Comparison of ENCODE assay signal across 26 mouse cellular contexts in genomic region chr15:86433378-86433777, GRCm38 (mm10).
DNase-seq lines count a peak whose midpoint lies in the region; ATAC-seq and TF ChIP-seq lines count a peak whose summit lies in the region.
"Had no signal": no experiment of that assay in that cellular context is flagged by ENCODE, and none has a peak within 500 bp of the region (broad histone marks: within the 10 kb centered on the region; RNA-seq: fewer than 3 reads in every experiment).

No protein-coding gene starts in this region.

- WGBS in hindbrain, embryonic 12.5 days, result 72% methylated on average over 8 of the region's 8 CpGs
- 57% methylated on average over 8 of the region's 8 CpGs for WGBS in hindbrain, embryonic 16.5 days
- WGBS in kidney, adult 2 months, result 68% methylated on average over 8 of the region's 8 CpGs
- 78% methylated on average over 8 of the region's 8 CpGs for WGBS in kidney, embryonic 16.5 days
- 64% methylated on average over 8 of the region's 8 CpGs for WGBS in midbrain, embryonic 14.5 days
- WGBS in midbrain, embryonic 10.5 days, result 94% methylated on average over 8 of the region's 8 CpGs
- 70% methylated on average over 8 of the region's 8 CpGs for WGBS in hindbrain, postnatal 0 days
- WGBS in forebrain, embryonic 16.5 days, result 57% methylated on average over 8 of the region's 8 CpGs

- H3K36me3 ChIP-seq in hindbrain, embryonic 12.5 days, result no peaks in the 10 kb centered on the region
- H3K36me3 ChIP-seq in hindbrain, embryonic 16.5 days (ENCODE audit: control insufficient read depth, insufficient read depth, low read length), result no peaks in the 10 kb centered on the region
- H3K36me3 ChIP-seq in kidney, adult 2 months (ENCODE audit: control insufficient read depth, insufficient read depth, low read length), result no peaks in the 10 kb centered on the region
- H3K36me3 ChIP-seq in kidney, embryonic 16.5 days (ENCODE audit: insufficient read depth, low read length), result no peaks in the 10 kb centered on the region
- no peaks in the 10 kb centered on the region for H3K36me3 ChIP-seq in midbrain, embryonic 14.5 days (ENCODE audit: control insufficient read depth, insufficient read depth, low read length)
- H3K36me3 ChIP-seq in midbrain, embryonic 10.5 days, result no peaks in the 10 kb centered on the region
- no peaks in the 10 kb centered on the region for H3K36me3 ChIP-seq in hindbrain, postnatal 0 days (ENCODE audit: insufficient read depth, low read length)
- H3K36me3 ChIP-seq in forebrain, embryonic 16.5 days (ENCODE audit: control insufficient read depth, insufficient read depth), result no peaks in the 10 kb centered on the region
- H3K36me3 ChIP-seq: embryonic facial prominence, embryonic 12.5 days; heart, embryonic 10.5 days; heart, embryonic 15.5 days had no signal

- no peak overlapping the region for H3K4me3 ChIP-seq in hindbrain, embryonic 12.5 days
- H3K4me3 ChIP-seq in hindbrain, embryonic 16.5 days (ENCODE audit: low read length), result no peak overlapping the region
- no peak overlapping the region for H3K4me3 ChIP-seq in kidney, adult 2 months (ENCODE audit: insufficient read depth, low read depth, low read length)
- H3K4me3 ChIP-seq in kidney, embryonic 16.5 days (ENCODE audit: low read length), result no peak overlapping the region
- H3K4me3 ChIP-seq in midbrain, embryonic 14.5 days (replicated peaks; ENCODE audit: low read depth, low read length), result no peak overlapping the region
- H3K4me3 ChIP-seq in midbrain, embryonic 10.5 days, result no peak overlapping the region
- H3K4me3 ChIP-seq in hindbrain, postnatal 0 days (ENCODE audit: low read length), result no peak overlapping the region
- no peak overlapping the region for H3K4me3 ChIP-seq in forebrain, embryonic 16.5 days (replicated peaks; ENCODE audit: low read length)
- H3K4me3 ChIP-seq: embryonic facial prominence, embryonic 12.5 days; heart, embryonic 10.5 days; heart, embryonic 15.5 days had no signal

- TF ChIP-seq POLR2A in kidney, adult 2 months (IDR thresholded peaks at IDR 0.05; ENCODE audit: low read depth, low read length), result no peak

- no peaks in the 10 kb centered on the region for H3K27me3 ChIP-seq in hindbrain, embryonic 12.5 days
- H3K27me3 ChIP-seq in hindbrain, embryonic 16.5 days (replicated peaks; ENCODE audit: control insufficient read depth, insufficient read depth, low read length), result no peaks in the 10 kb centered on the region
- no peaks in the 10 kb centered on the region for H3K27me3 ChIP-seq in kidney, adult 2 months (replicated peaks; ENCODE audit: control insufficient read depth, insufficient read depth, low read length)
- H3K27me3 ChIP-seq in kidney, embryonic 16.5 days (ENCODE audit: insufficient read depth, low read length), result no peaks in the 10 kb centered on the region
- no peaks in the 10 kb centered on the region for H3K27me3 ChIP-seq in midbrain, embryonic 14.5 days (ENCODE audit: control insufficient read depth, insufficient read depth, low read length)
- H3K27me3 ChIP-seq in midbrain, embryonic 10.5 days (ENCODE audit: low read depth, poor library complexity, severe bottlenecking), result no peaks in the 10 kb centered on the region
- H3K27me3 ChIP-seq in hindbrain, postnatal 0 days (ENCODE audit: insufficient read depth, low read length), result no peaks in the 10 kb centered on the region
- no peaks in the 10 kb centered on the region for H3K27me3 ChIP-seq in forebrain, embryonic 16.5 days (replicated peaks; ENCODE audit: control insufficient read depth, insufficient read depth, low read length)
- H3K27me3 ChIP-seq: embryonic facial prominence, embryonic 12.5 days had no signal

- ATAC-seq in hindbrain, embryonic 12.5 days (ENCODE audit: low FRiP score), result no peak
- ATAC-seq in hindbrain, embryonic 16.5 days, result no peak
- no peak for ATAC-seq in kidney, embryonic 16.5 days (ENCODE audit: low FRiP score, low TSS enrichment)
- ATAC-seq in midbrain, embryonic 14.5 days (ENCODE audit: low FRiP score, low TSS enrichment), result no peak
- ATAC-seq in hindbrain, postnatal 0 days, result no peak
- ATAC-seq in forebrain, embryonic 16.5 days, result no peak
- ATAC-seq: forebrain, embryonic 14.5 days; intestine, postnatal 0 days had no signal

- no peak for TF ChIP-seq CTCF in kidney, adult 2 months (conservative IDR thresholded peaks at IDR 0.05; ENCODE audit: insufficient read depth, insufficient read length, low read depth, low read length)
- TF ChIP-seq CTCF in hindbrain, postnatal 0 days (IDR thresholded peaks at IDR 0.05; ENCODE audit: low read depth), result no peak

- no peaks in the 10 kb centered on the region for H3K9me3 ChIP-seq in hindbrain, embryonic 12.5 days (replicated peaks)
- no peaks in the 10 kb centered on the region for H3K9me3 ChIP-seq in hindbrain, embryonic 16.5 days (ENCODE audit: control insufficient read depth, low read length)
- no peaks in the 10 kb centered on the region for H3K9me3 ChIP-seq in kidney, embryonic 16.5 days (ENCODE audit: low read length)
- no peaks in the 10 kb centered on the region for H3K9me3 ChIP-seq in midbrain, embryonic 14.5 days (ENCODE audit: control insufficient read depth, low read length)
- no peaks in the 10 kb centered on the region for H3K9me3 ChIP-seq in midbrain, embryonic 10.5 days (replicated peaks)
- H3K9me3 ChIP-seq in hindbrain, postnatal 0 days (ENCODE audit: low read length), result no peaks in the 10 kb centered on the region
- no peaks in the 10 kb centered on the region for H3K9me3 ChIP-seq in forebrain, embryonic 16.5 days (ENCODE audit: control insufficient read depth, low read length)
- H3K9me3 ChIP-seq: embryonic facial prominence, embryonic 12.5 days; heart, embryonic 10.5 days; heart, embryonic 15.5 days had no signal

- no peak overlapping the region for H3K9ac ChIP-seq in hindbrain, embryonic 12.5 days
- H3K9ac ChIP-seq in hindbrain, embryonic 16.5 days (ENCODE audit: low read depth, low read length), result no peak overlapping the region
- no peak overlapping the region for H3K9ac ChIP-seq in kidney, embryonic 16.5 days (replicated peaks; ENCODE audit: low read length)
- no peak overlapping the region for H3K9ac ChIP-seq in midbrain, embryonic 14.5 days (replicated peaks; ENCODE audit: low read length)
- no peak overlapping the region for H3K9ac ChIP-seq in hindbrain, postnatal 0 days (replicated peaks; ENCODE audit: low read length)
- H3K9ac ChIP-seq in forebrain, embryonic 16.5 days (replicated peaks; ENCODE audit: low read depth, low read length), result no peak overlapping the region
- H3K9ac ChIP-seq: embryonic facial prominence, embryonic 12.5 days; heart, embryonic 15.5 days; liver, embryonic 14.5 days had no signal

- peak; percentile 49 for DNase-seq in kidney, adult 2 months
- peak; percentile 56 for DNase-seq in midbrain, embryonic 14.5 days
- DNase-seq in midbrain, embryonic 10.5 days (ENCODE audit: low spot score), result no peak
- DNase-seq in hindbrain, postnatal 0 days (ENCODE audit: low spot score), result peak; percentile 30
- DNase-seq: adrenal gland, postnatal 14 days; cerebellum, adult 11-12 months; cerebellum, adult 9-11 months; embryo, embryonic 11 days; heart, postnatal 36 days; layer of hippocampus, postnatal 36 days; left cerebral cortex, postnatal 4 days; lung, adult 2 months; lung, postnatal 10 days; thymus, adult 2 months; thymus, postnatal 36 days had no signal

- peak overlapping the region; percentile 37; the same call in 1 of the 2 replicates for H3K27ac ChIP-seq in hindbrain, embryonic 12.5 days
- H3K27ac ChIP-seq in hindbrain, embryonic 16.5 days (ENCODE audit: low read depth, low read length), result no peak overlapping the region
- H3K27ac ChIP-seq in kidney, adult 2 months (ENCODE audit: insufficient read depth, low read depth, low read length), result no peak overlapping the region
- H3K27ac ChIP-seq in kidney, embryonic 16.5 days (ENCODE audit: low read length), result no peak overlapping the region
- peak overlapping the region; percentile 65 for H3K27ac ChIP-seq in midbrain, embryonic 14.5 days (replicated peaks; ENCODE audit: low read depth, low read length)
- no peak overlapping the region for H3K27ac ChIP-seq in midbrain, embryonic 10.5 days (replicated peaks)
- H3K27ac ChIP-seq in hindbrain, postnatal 0 days, result no peak overlapping the region
- H3K27ac ChIP-seq in forebrain, embryonic 16.5 days (ENCODE audit: low read length), result no peak overlapping the region
- H3K27ac ChIP-seq: embryonic facial prominence, embryonic 12.5 days; heart, embryonic 10.5 days; heart, embryonic 15.5 days; liver, embryonic 14.5 days; macrophage had no signal

- peaks cover 27% of the 10 kb centered on the region for H3K4me1 ChIP-seq in hindbrain, embryonic 12.5 days
- H3K4me1 ChIP-seq in hindbrain, embryonic 16.5 days (ENCODE audit: control insufficient read depth, insufficient read depth, low read depth, low read length), result no peaks in the 10 kb centered on the region; the same call in none of the 2 replicates
- no peaks in the 10 kb centered on the region for H3K4me1 ChIP-seq in kidney, adult 2 months (ENCODE audit: control insufficient read depth, insufficient read depth, low read length)
- no peaks in the 10 kb centered on the region for H3K4me1 ChIP-seq in kidney, embryonic 16.5 days (ENCODE audit: insufficient read depth, low read length)
- H3K4me1 ChIP-seq in midbrain, embryonic 14.5 days (ENCODE audit: control insufficient read depth, insufficient read depth, low read length), result 0 out of 2 replicates have a peak, but pooled peaks cover 5% of the 10 kb centered on the region
- H3K4me1 ChIP-seq in midbrain, embryonic 10.5 days, result peaks cover 29% of the 10 kb centered on the region
- H3K4me1 ChIP-seq in hindbrain, postnatal 0 days (ENCODE audit: insufficient read depth, low read length), result no peaks in the 10 kb centered on the region
- peaks cover 8% of the 10 kb centered on the region for H3K4me1 ChIP-seq in forebrain, embryonic 16.5 days (replicated peaks; ENCODE audit: control insufficient read depth, insufficient read depth, low read length)
- H3K4me1 ChIP-seq: embryonic facial prominence, embryonic 12.5 days; heart, embryonic 10.5 days; heart, embryonic 15.5 days had no signal

- no peak overlapping the region for H3K4me2 ChIP-seq in hindbrain, embryonic 12.5 days (replicated peaks)
- H3K4me2 ChIP-seq in hindbrain, embryonic 16.5 days (ENCODE audit: low read length), result no peak overlapping the region
- no peak overlapping the region for H3K4me2 ChIP-seq in kidney, embryonic 16.5 days (replicated peaks; ENCODE audit: low read depth, low read length)
- no peak overlapping the region for H3K4me2 ChIP-seq in midbrain, embryonic 14.5 days (ENCODE audit: low read length)
- H3K4me2 ChIP-seq in hindbrain, postnatal 0 days (ENCODE audit: low read depth, low read length), result no peak overlapping the region
- no peak overlapping the region for H3K4me2 ChIP-seq in forebrain, embryonic 16.5 days (ENCODE audit: low read length)
- H3K4me2 ChIP-seq: embryonic facial prominence, embryonic 12.5 days; heart, embryonic 15.5 days had no signal

Comparison
In these comparisons a context has a peak if more than half of its experiments do, and no peak if none do; other contexts are left out.
1. H3K27ac ChIP-seq: peak in hindbrain, embryonic 12.5 days (single experiment) and midbrain, embryonic 14.5 days (single experiment); none in hindbrain, embryonic 16.5 days (single experiment), kidney, adult 2 months (single experiment), kidney, embryonic 16.5 days (single experiment), midbrain, embryonic 10.5 days (single experiment), hindbrain, postnatal 0 days (single experiment) and forebrain, embryonic 16.5 days (single experiment).